Mouse (Mus musculus) MN1 (cell line): ENCODE data around the gene Slc13a4.

Experiments used
- DNase-seq: peaks from one replicate; pipeline ENCODE4 v3.0.0-alpha.2; 2016; ENCODE audit warnings: low spot score

Gene Slc13a4

DNA sequence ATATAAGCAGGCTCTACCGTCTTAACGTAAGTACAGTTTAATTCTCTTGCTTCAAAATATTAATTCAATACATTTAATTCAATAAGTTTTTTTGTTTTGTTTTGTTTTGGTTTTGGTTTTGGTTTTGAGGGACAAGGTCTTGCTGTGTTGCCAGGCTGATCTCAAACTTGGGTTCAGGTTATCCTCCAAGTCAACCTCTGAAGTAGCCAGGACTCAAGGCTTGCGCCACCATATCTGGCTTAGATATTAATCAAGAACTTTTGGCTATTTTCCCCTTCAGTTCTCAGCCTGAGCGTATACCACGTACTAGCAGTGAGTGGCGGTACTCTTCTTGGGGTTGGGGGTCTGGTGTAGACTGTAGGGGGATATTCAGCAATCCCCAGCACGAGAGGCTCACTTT lies 5.3 kb downstream of the Slc13a4 start:
- no peak for DNase-seq

DNA sequence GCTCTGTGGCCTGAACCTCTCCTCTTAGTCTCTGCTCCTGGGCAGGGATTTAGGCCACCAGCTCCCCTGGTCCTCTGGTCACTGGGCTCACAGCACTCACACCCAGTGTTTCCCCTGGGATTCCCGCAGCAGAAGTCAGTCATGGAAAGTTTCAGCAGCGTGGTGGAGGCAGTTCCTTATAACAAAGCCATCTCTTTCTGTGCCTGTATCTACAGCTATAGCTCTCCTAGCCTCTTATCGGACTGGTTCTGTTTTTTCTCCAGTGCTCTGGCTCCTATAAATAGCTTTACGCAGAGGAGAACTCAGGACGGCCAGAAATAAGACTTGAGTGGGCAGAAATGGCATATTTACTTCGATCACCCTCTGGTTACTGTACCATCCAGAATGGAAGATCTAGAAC lies 9.6 kb downstream of the Slc13a4 start:
- no peak for DNase-seq

- no peak for DNase-seq
These were observed 10.3 kb downstream of the Slc13a4 start for GRCm38 (mm10) chr6:35297516-35298227.

DNA sequence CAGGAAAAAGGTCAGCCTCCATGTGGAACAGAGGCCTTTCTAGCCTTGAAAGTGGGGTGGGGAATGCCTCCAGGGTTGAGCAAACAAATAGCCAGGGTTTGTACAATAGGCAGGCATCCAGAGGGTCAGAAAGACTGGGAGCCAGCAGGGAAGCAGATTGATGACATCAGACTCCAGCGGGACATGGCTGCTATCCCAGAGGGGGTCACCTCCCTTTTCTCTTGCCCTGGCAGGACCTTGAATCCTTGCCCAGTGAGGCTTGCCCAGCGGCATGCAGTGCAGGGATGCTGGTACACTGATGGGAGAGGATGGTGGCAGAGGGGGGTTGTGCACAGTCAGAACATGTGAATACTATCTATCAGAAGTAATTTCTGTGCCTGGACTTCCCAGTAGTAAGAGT lies 10.9 kb downstream of the Slc13a4 start:
- no peak for DNase-seq

- DNase-seq, result no peak
These were observed 13.0 kb downstream of the Slc13a4 start for GRCm38 (mm10) chr6:35294964-35295363.

- DNase-seq, result no peak
These were observed 18.3 kb downstream of the Slc13a4 start for GRCm38 (mm10) chr6:35289676-35290075.

- DNase-seq, result no peak
These were observed 19.0 kb downstream of the Slc13a4 start for GRCm38 (mm10) chr6:35288920-35289319.

- DNase-seq, result no peak
These were observed 19.7 kb downstream of the Slc13a4 start for GRCm38 (mm10) chr6:35288114-35288761.

GRCm38 (mm10) chr6:35279306-35279705 lies 28.6 kb downstream of the Slc13a4 start:
- DNase-seq, result no peak

- no peak for DNase-seq
These were observed 29.9 kb downstream of the Slc13a4 start for GRCm38 (mm10) chr6:35277903-35278587.

GRCm38 (mm10) chr6:35273391-35274082 lies 34.4 kb downstream of the Slc13a4 start:
- DNase-seq, result no peak

- no peak for DNase-seq
These were observed 35.8 kb downstream of the Slc13a4 start for GRCm38 (mm10) chr6:35271868-35272765.

DNA sequence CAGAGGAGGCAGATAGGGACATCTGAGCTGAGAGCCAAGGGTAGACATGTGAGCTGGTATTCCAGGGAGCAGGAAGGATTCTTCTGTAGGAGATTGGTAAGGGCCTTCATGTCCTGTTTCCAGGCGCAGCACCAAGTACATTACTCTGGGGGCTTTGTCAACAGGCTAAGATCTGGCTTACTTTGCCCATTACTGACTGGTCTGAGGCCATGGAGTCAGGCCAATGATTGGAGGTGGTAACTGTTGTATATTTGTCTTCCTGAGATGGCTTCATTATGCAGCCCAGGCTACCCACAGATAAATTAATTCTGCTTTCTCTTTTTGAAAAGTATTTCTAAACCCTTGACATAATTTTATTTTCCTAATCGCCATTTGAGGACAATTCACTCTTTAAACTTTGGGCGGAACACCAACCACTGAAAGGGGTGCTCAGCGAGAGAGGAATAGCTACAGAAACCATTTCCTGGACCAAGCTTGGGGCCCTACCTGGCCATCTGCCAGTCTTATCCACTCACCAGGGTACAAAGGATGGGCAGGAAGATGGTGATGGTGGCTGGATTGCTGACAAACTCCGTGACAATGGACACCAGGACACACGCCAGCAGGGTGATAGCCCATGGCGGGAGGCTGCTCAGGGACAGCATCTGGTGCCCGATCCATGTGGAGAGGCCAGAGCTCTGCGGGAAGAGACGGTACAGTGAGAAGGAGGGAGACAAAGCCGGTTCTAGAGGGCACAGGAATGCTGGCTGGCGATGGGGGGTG lies 36.7 kb downstream of the Slc13a4 start:
- no peak for DNase-seq

DNA sequence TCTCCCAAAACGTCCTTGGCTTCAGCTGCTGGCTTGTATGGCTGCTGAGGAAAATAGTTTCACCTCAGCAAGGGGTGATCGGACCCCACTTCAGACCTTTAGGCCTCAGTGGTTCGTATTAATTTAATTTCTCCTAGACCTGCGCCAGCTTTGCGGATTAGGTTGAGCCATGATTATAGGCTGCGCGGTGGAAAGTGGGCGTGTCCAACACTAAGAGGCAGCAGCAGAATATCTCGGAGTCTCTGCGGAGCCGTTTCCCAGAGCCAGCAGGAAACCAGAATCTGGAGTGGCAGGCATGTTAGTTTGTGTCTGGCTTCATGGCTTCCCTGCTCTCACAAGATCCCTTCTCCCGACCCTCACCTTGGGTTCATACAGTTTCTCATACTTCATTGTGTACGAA lies 38.3 kb downstream of the Slc13a4 start:
- no peak for DNase-seq

DNA sequence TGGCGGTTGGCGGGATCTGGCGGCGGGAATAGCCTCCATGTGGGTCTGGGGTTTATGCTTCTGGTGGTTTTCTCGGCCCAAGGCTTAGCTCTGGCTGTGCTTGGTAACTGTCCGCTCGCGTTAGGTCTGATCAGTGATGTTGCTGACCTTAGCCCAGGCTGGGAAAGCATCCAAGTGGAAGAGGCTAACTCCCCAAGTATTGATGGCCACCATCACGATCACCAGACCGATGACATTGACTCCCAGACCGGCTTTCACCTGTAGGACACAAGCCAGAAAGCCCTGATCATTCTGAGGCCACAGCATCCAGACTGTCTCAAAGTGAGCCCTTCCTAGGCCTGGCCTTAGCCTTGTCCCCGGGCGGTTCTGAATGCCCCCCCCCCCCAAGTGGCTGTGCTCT lies 39.2 kb downstream of the Slc13a4 start:
- DNase-seq, result no peak

DNA sequence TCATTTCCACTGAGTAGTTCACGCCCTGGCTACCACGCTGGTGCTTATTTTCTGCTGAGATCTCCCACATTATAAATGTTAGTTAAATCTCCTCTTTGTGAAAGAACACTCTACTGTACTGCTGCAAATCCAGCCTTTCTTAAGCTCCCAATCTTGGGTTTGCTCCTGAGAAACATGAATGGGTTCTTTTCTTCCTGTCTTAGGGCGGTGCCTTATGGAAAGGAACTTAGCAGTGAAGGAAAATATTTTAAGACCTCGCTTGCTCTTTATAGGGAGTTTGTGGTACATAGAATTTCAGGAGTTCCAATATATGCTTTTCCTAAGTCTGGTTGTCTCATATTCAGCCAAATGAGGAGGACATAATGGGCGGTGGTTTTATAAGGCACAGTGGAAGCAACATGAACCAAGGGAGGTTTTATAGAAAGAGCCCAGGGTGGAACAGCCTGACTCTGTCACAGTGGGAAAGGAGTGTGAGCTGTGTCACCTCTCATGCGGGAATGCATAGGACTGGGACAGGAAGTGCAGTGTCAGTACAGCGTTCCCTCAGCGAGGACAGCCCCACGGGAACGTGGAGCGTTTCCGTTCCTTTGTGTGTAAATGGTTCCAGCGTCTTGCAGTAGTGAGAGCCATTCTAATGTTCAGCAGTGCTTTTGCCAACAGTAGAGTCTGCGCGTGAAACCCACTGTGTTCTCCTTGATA lies 42.2 kb downstream of the Slc13a4 start:
- DNase-seq, result no peak

- no peak for DNase-seq
These were observed 47.4 kb downstream of the Slc13a4 start for GRCm38 (mm10) chr6:35260531-35260930.

DNA sequence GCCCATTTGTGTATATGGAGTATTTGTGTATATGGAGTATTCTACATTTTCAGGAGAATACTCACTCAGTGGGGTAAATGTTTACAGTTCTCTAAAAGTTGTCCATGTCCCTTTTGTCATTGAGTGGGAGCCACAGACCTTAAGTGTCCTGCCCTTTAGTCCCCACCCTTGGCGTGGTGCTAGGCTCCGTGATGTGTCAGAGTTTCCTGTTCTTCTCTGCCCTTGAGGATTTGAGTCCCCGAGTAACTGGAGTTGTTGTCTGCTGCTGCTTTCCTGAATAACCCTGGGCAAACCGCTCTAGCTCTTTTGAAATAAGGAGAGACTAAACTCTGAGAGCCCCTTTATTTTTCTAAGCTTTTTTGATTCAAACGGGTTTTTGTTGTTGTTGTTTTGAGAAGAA lies 48.4 kb downstream of the Slc13a4 start:
- DNase-seq, result no peak

- DNase-seq, result no peak
These were observed 49.0 kb downstream of the Slc13a4 start for GRCm38 (mm10) chr6:35258922-35259321.

GRCm38 (mm10) chr6:35257626-35258190 lies 50.2 kb downstream of the Slc13a4 start:
- DNase-seq, result no peak
